Mouse (Mus musculus): ENCODE measurements around the gene Slc30a3. TPM values are rescaled to one million over a fixed set of nuclear protein-coding genes. Genes with fewer than 3 reads are reported as not detected.
"Not testable (repeated sequence)": the region's sequence is repeated elsewhere in the genome, so short reads cannot be mapped to it uniquely, and the experiment has no call there.

Slc30a3 gene
- total RNA-seq, 2 experiments from 2014 or later: 145 to 165 TPM

DNA sequence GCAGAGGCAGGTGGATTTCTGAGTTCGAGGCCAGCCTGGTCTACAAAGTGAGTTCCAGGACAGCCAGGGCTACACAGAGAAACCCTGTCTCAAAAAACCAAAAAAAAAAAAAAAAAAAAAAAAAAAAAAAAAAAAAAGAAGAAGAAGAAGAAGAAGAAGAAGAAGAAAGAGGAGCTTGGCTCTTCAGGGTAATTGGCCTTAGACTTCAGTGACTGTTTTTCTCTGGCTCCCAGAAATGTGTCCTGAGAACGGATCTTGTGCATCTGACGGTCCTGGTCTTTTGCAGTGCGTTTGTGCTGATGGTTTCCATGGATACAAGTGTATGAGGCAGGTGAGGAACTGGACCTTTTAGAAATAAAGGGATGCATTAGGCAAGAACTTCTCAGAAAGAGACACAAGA is 54.3 kb downstream of the Slc30a3 start:
- DNase-seq (ENCODE audit: low spot score in 2 of 2): not testable (repeated sequence)

DNA sequence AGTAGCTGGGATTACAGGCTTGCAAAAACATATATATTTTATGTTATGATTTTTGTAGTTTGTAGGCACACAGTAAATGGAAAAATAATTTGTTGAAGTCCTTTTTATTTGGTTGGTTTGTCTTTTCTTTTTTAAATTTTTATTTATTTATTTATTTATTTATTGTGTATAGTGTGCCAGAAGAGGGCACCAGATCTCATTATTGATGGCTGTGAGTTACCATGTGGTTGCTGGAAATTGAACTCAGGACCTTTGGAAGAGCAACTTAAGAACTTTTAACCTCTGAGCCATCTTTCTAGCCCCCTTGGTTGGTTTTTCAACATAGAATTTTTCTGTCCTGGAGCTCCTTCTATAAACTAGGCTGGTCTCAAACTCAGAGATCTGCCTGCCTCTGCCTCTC is 57.6 kb downstream of the Slc30a3 start:
- no peak for DNase-seq (ENCODE audit: low spot score in 2 of 2)

DNA sequence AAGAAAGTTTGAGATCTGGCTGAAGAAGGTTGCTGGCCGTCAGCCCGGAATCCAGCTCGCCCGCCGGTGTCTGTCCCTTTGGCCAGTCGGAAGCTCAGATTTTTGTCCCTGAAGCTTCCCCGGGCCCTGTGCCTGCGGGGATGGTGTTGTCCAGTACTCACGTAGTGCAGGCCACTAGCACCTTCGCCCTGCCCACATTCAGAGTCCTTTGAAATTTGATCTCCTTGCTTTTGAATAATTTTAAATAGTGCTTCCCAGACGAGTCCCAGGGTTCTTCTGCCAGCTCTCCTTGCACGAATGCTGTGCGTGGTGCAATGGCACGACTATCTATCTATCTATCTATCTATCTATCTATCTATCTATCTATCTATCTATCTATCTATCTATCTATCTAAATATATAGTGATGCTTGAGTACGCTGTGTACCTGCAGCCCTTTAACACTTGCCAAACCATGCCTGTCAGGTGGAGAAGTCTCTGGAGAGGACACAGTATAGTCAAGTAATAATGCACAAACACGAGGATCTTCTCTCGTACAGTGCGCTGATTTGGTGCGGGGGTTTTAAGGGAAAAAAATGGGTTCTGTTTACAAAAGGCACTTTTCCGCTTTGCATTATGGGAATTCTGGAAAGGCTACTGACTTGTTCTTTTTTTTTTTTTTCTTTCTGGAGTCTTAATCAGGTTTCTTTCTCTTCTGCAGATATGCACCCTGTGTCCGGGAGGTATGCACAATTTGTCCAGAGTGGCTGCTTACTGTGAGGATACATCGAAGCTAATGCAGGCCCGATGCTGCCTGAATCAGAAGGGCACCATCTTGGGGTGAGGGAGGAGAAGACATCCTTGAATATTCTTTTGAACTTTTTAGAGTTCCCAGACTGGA is 59.0 kb downstream of the Slc30a3 start, which contains the start of gene Slc5a6:
Gene Slc5a6, minus strand, starts transcription at position 162 of the 879 bp plus-strand sequence.
- peak; percentile 26 to 33 for DNase-seq (ENCODE audit: low spot score in 2 of 2)

DNA sequence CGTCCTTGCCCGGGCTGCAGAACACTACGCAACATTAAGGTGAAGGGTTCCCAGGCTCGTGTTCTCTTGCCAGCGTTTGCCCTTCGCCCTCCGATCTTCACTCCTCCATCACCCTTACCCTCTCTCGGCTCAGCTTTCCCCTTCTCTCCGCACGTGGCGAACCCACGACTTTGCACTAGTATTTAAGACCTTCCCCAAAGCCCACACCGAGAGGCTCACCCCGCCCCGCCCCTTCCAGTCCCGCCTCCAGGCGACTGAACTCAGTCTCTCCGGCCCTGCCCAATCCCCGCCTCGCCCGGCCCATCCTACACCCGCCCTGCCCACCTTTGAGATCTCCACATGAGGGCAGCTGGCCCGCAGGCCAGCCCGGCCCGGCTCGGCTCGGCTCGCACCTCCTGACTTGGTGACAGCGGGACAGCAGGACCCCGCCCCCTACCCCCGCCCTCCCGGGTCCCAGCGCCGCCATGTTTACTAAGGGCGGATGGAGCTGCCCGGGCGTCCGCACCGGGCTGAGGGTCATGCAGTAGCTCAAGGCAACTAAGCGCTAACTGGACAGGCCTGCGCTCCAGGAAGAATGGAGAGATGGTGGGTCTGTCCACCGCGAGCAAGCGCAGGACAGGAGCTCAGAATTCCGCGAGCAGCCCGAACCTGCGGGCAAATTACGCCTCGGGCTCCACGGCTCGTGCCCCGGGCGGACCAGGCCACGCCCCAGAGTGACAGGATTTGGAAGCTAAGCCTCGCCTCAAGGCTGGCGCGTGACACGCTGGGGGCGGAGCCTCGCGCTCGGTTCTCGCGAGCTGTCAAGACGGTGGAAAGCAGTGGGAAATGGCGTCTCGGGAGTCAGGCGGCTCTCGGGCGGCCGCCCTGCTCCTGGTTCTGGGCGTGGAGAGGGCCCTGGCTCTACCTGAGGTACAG is 59.9 kb downstream of the Slc30a3 start, which contains the start of gene Atraid:
Gene Atraid, plus strand, starts transcription at position 465 of the 915 bp plus-strand sequence.
- peak; percentile 98 for DNase-seq (ENCODE audit: low spot score in 2 of 2)

DNA sequence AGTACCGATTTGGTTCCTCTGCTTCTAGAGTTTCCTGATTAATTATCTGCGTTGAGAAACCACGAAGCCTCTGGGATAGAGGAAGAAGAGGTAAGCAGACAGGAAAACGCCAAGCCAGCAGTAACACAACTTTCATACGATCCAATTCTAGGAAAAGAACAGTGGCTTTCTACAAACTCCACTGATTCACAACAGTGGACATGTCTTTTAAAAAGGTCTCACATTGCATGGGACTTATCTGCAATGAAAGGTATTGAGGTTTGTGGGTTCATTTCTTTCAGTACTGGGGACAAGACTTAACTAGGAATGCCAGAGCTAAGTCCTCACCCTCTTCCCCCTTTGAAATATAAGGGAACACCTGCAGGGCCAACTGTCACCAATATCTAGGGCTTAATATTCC is 61.0 kb downstream of the Slc30a3 start:
- no peak for DNase-seq (ENCODE audit: low spot score in 2 of 2)

DNA sequence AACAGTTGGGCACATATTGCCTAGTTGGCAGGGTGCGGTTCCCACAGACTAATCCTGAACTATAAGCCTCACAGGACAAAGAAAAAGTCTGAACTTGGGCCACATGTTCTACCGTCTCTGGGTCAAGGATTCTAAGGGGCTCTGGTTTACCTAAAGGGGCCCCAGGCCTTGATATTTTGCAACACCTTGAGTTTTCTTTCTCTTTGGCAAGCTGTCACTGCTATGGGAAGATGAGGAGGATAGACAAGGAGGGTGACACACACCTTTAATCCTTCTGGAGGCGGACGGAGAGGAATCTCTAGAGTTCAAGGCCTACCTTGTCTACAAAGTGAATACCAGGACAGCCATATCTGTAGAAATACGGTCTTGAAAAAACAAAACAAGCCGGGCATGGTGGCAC is 61.6 kb downstream of the Slc30a3 start:
- DNase-seq (ENCODE audit: low spot score in 2 of 2): no peak

DNA sequence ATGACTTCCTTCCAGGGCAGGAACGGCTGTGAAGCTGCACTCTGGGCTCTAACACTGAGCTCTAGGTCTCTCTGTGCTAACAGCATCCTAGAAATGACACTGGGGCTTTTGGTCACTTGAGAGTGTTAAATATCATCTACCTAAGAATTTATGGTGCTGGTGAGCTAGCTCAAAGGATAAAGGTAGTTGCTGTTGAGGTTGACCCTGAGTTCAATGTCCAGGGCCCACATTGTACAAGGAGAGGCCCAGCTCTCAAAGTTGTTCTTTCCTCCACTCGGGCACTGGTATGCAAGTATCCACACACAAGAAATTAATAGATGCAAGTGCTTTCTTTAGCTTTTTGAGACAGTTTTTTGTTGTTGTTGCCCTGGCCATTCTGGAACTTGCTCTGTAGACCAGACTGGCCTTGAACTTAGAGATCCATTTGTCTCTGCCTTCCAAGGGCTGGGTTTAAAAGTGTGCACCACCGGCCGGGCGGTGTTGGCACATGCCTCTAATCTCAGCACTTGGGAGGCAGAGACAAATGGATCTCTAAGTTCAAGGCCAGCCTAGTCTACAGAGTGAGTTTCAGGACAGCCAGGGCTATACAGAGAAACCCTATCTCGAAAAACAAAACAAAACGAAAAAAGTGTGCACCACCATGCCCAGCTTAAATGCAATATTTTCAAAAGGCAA is 69.7 kb downstream of the Slc30a3 start:
- DNase-seq (ENCODE audit: low spot score in 2 of 2): no peak

DNA sequence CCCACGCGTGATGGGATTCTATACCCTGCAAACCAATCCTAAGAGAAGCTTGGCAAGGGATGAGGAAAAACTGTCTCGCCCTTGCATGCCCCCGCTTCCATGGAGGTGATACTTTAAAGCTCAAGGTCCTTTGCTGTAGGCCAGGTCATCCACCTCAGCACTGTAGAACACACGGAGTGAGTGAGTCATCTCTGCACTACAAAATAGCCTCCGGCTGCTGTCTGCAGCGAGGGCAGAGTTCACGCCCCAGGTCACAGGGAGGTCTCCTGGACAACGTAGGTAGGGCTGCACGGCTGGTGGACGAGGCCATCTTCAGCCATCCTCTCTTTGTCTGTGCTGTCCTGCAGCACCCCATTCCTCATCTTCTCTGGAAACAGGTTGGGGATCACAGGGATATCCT is 71.5 kb downstream of the Slc30a3 start:
- DNase-seq (ENCODE audit: low spot score in 2 of 2): not testable (repeated sequence)

Other genes starting within 250 kb of the Slc30a3 start
- 10 to 100 TPM; 63.7 to 68.0 TPM for gene Tmem214, start 240.2 kb downstream of the Slc30a3 start, total RNA-seq (2021)
- 10 to 100 TPM; 15.6 to 16.4 TPM for gene Agbl5, start 219.5 kb downstream of the Slc30a3 start, total RNA-seq (2021)
- gene Ost4, start 200.4 kb downstream of the Slc30a3 start, total RNA-seq (2021): 100 to 1,000 TPM; 103 to 111 TPM
- 1 to 10 TPM; 2.6 to 3.6 TPM for gene Emilin1, start 194.8 kb downstream of the Slc30a3 start, total RNA-seq (2021)
- gene Khk, start 186.8 kb downstream of the Slc30a3 start, total RNA-seq (2021): 10 to 100 TPM; 15.8 to 19.3 TPM
- 10 to 100 TPM; 26.1 to 28.6 TPM for gene Cgref1, start 162.6 kb downstream of the Slc30a3 start, total RNA-seq (2021)
- gene Preb, start 147.9 kb downstream of the Slc30a3 start, total RNA-seq (2021): 100 to 1,000 TPM; 121 to 133 TPM
- under 1 TPM; 0.14 to 0.16 TPM for gene Tcf23, start 139.6 kb downstream of the Slc30a3 start, total RNA-seq (2021)
- 10 to 100 TPM; 70.6 to 73.8 TPM for gene Atraid, start 59.9 kb downstream of the Slc30a3 start, total RNA-seq (2021)
- gene Slc5a6, start 59.3 kb downstream of the Slc30a3 start, total RNA-seq (2021): 10 to 100 TPM; 19.3 to 20.9 TPM
- gene Cad, start 53.5 kb downstream of the Slc30a3 start, total RNA-seq (2021): 10 to 100 TPM; 19.2 to 24.4 TPM
- gene Dnajc5g, start 2.0 kb downstream of the Slc30a3 start, total RNA-seq (2021): not detected
- gene Trim54, start 8.5 kb upstream of the Slc30a3 start, total RNA-seq (2021): 1 to 10 TPM; 1.7 to 1.9 TPM
- gene Ucn, start 30.6 kb upstream of the Slc30a3 start, total RNA-seq (2021): 1 to 10 TPM; 1.4 to 2.8 TPM
- 10 to 100 TPM; 46.9 to 51.8 TPM for gene Mpv17, start 46.0 kb upstream of the Slc30a3 start, total RNA-seq (2021)
- gene Gm29609, start 71.7 kb upstream of the Slc30a3 start, total RNA-seq (2021): 1 to 10 TPM; 3.0 to 4.4 TPM
- gene Gtf3c2, start 71.9 kb upstream of the Slc30a3 start, total RNA-seq (2021): 10 to 100 TPM; 50.5 to 53.6 TPM
- 10 to 100 TPM; 77.5 to 80.3 TPM for gene Snx17, start 85.0 kb upstream of the Slc30a3 start, total RNA-seq (2021)
- gene Eif2b4, start 85.2 kb upstream of the Slc30a3 start, total RNA-seq (2021): 10 to 100 TPM; 35.4 to 40.1 TPM
- 10 to 100 TPM; 24.2 to 28.7 TPM for gene Zfp513, start 94.1 kb upstream of the Slc30a3 start, total RNA-seq (2021)
- 10 to 100 TPM; 70.7 to 76.2 TPM for gene Ppm1g, start 112.5 kb upstream of the Slc30a3 start, total RNA-seq (2021)
- 10 to 100 TPM; 86.2 to 87.1 TPM for gene Nrbp1, start 132.6 kb upstream of the Slc30a3 start, total RNA-seq (2021)
- gene Gm9970, start 133.0 kb upstream of the Slc30a3 start, total RNA-seq (2021): not detected
- 1 to 10 TPM; 1.9 to 2.4 TPM for gene Krtcap3, start 143.5 kb upstream of the Slc30a3 start, total RNA-seq (2021)
- gene Ift172, start 182.9 kb upstream of the Slc30a3 start, total RNA-seq (2021): 100 to 1,000 TPM in 1 of 2 experiments, 10 to 100 TPM in 1; 95.7 to 101 TPM
- 100 to 1,000 TPM; 159 to 160 TPM for gene Fndc4, start 187.8 kb upstream of the Slc30a3 start, total RNA-seq (2021)
- gene Gckr, start 189.2 kb upstream of the Slc30a3 start, total RNA-seq (2021): not detected